Mouse (Mus musculus): ENCODE data around the gene Gm11037.
A peak's percentile ranks its signal among the peaks of the same experiment; 100 is the strongest.

Gene Gm11037

DNA sequence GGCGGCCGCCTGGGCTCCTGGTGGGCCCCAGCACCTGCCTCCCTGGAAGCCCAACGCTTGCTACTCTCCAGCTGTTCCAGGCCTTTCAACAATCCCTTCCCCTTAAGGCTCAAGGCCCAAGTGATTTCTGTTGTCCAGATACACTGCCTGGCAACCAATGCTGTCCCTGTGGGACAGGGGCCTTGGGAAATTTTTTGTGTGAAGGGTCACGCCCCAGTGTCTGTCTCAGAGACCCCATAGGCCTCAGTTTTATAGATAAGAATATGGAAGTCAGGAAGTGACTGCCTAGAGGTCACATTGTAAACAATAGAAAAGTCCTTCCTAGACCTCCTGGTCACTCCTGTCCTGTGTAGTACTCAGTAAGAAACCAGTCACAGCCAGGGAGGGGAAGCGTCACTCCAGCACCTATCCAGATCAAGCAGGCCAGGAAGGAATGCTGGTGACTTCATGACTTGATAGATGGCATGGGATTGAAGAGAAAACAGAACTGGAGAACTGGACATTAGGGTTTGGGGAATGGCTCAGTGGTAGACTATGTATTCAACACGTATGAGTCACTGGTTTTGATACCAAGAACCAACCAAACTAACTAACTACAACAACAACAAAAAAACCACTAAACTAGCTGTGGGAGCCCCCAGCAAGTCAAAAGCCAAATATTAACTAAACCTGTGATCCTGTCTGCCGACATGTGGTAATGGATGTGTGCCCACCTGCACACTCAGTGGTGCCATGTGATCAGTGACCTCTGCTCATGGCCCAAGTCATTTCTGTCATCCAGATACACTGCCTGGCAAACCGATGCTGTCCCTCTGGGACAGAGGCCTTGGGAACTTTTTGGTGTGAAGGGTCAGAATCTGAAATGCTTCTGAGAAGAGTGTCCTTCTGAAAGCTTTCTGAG is 15.3 kb downstream of the Gm11037 start:
- DNase-seq (ENCODE audit: low spot score) = no peak

DNA sequence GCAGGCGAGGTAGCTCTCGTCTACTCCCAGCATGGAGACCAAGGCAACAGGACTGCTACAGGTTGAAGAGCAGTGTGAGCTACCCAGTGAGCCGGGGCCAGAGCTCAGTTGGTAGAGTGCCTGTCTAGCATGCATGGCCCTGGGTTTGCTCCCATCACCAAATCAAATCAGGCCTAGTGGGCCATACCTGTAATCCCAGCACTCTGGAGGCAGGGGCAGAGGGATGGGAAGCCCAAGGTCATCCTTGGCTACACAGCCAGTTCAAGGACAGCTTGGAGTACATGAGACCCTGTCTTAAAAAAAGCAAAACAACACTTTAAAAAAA is 15.9 kb downstream of the Gm11037 start:
- no peak for DNase-seq (ENCODE audit: low spot score)

DNA sequence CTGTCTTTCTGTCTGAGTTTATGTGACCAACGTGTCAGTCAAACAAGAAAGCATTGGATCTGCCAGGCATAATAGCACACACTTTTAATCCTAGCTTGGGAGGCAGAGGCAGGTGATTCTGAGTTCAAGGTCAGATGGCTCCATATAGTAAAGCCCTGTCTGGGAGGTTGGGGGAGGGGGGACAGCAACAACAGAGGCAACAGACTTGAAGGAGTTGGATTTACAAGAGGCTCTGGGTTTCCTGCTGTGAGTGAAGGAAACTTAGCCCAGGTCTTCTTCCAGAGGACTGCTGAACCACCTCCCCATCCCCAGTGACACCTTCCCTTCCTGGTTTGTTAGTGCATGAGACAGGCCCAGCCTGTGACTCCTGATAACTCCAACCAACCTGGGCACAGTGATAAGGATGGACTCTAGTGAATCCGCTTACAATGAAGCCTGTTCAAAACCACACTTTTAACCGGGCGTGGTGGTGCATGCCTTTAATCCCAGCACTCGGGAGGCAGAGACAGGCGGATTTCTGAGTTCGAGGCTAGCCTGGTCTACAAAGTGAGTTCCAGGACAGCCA is 19.0 kb downstream of the Gm11037 start:
- DNase-seq (ENCODE audit: low spot score) = no peak

DNA sequence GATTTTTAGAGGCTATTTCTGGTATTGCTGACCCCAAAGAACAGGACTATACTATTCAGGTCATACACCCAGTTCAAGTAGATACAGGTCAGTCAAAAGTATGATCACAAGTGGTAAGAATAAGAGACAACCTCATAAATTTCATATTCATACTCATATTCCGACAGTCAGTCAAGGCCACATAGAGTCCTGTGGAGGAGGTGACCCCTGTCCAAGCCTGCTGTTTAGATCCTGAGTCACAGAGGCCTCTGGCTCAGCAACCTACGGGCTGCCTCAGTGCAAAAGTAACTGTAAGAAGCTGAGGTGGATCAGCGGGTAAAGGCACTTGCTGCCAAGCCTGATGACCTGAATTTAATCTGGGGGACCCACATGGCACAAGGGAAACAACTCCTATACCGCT is 20.7 kb downstream of the Gm11037 start:
- no peak for DNase-seq (ENCODE audit: low spot score)

DNA sequence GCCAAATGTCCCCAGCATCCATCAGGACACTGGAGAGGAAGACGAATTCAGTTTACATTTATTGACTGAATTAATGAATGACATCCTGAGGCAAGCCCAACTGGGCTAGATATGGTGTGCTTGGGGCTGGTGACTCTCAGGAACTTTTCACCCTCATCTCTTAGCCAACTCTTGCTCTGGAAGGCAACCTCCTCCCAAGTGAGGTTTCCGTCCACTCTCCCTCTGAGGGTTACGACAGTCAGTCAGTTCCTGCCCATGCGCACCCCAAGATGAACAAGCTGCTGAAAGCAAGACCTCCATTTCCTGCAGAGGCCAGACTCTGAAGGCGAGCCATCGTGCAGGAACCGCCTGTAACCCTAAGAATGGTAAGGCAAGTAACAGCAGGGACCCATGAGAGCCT is 23.7 kb downstream of the Gm11037 start:
- DNase-seq (ENCODE audit: low spot score) = no peak

DNA sequence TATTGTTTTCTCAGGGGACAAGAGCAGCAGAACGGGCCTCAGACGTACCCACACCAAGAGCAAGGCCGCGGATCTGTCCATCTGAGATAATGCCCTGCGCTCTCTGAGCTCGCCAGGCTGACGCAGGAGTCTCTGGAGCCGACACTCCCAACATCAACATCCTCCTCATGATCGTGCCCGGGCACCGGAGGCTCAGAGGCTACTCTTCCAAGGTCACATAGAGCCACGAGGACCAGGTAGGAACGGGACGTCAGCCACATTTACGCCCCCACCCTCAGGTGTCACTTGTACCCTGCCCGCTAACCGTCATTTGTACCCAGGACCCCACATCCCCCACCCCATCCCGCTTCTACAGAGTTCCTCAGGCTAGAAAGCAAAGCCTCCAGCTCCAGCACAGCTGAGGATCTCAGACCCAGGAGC is 26.2 kb downstream of the Gm11037 start:
- DNase-seq (ENCODE audit: low spot score) = no peak

DNA sequence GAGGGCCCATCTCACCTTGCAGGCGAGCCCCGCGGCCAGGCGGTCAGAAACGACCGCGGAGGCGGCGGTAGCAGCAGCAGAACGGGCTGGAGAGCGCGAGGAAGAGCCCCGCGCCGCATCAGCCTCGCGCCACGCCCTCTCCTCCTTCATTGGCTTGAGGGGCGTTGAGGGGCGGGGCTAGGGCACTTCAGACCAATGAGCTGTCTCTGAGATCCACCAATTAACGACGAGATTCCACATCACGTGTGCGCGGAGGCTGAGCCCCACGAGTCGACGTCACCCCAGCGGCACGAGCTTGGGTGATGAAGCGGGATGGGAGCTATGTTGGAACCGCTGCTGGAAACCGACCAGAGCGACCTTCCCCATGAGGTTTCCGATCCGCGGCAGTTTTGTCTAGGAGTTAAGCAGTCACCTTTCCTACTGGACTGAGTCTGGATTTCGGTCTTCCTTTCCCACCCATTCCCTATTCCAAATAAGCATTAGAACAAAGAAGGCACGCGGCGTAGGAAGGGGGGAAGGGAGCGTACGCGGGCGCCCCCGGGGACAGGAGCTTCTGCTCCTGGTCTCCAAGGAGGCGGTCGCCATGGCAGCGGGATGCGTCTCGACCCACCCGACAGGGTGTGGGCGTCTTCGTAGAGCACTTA is 26.8 kb downstream of the Gm11037 start, which contains the start of gene 1700037H04Rik:
1700037H04Rik (minus strand) TSS at position 144 of the 644 bp plus-strand sequence.
- DNase-seq (ENCODE audit: low spot score) = peak; percentile 86

DNA sequence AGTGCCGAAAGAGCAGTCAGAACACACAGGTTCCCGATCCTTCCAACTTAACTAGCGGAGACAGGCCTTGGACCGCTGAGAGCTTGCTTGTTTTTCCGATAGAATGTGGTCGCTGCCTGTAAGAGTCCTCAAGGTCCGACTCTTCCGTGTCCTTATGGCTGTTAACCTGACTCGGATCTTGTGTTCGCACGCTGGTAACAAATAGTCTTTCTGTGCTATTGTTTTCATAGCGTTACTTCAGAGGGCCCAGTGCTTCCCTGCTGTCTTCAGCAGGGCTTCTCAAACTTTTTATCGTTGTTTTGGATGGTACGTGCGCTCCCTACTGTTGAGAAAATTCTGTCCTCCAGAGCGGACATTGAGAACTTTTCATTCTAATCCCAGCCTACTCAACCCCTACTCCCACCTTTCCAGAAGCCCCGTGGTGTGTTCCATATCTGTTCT is 27.4 kb downstream of the Gm11037 start:
- no peak for DNase-seq (ENCODE audit: low spot score)

DNA sequence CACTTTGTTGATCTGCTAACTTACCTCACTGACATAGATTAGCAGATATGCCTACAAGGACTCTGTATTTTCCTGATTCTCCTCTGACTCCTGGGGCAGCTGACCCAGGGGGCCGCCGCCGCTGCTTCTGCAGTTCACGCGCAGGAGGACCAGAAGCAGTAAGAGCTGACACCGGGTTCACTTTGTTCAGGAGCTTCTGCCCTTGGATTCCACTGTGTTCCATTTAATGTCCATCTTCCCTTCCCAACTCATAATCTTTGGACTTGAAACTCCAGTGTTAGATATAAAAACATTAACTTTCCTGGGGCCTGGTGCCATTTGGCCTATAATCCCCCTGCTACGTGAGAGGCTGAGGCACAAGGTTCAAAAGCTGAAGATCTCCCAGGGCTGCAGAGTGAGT is 30.6 kb downstream of the Gm11037 start:
- DNase-seq (ENCODE audit: low spot score) = no peak

DNA sequence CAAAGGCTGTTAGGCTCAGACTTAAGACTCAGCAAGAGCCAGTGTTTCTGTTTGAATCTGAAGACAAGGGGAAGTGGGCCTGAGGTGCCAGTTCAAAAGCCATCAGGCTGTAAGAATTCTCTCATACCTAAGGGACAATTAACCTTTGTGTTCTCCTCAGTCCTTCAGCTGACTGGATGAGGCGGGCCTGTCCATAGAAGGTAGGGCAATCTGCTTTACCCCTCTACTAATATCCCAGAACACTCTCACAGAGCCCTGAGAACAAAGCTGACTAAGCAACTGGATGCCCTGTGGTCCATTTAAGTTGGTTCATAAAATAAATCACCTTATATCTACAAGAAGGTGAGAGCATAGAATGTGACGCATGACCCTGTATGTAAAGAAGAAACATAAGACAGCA is 32.9 kb downstream of the Gm11037 start:
- DNase-seq (ENCODE audit: low spot score) = no peak

DNA sequence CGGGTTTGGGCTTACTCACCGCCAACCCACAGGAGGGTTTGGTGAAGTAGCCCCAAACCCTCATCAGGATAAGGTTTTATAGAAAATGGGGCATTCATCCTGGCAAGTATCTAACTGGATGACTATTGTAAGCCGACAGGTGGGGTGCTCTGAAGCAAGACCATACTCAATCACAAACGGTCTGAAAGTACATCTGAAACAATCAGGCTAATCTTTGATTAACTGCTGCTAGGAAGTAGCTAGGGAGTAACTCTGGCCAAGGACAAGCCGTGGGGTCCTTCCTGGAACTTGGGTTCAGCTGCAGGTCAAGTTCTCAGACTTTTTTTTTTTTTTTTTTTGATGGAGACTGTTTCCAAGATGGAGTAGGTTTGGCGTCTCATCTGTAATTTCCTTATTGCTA is 34.7 kb downstream of the Gm11037 start:
- no peak for DNase-seq (ENCODE audit: low spot score)

DNA sequence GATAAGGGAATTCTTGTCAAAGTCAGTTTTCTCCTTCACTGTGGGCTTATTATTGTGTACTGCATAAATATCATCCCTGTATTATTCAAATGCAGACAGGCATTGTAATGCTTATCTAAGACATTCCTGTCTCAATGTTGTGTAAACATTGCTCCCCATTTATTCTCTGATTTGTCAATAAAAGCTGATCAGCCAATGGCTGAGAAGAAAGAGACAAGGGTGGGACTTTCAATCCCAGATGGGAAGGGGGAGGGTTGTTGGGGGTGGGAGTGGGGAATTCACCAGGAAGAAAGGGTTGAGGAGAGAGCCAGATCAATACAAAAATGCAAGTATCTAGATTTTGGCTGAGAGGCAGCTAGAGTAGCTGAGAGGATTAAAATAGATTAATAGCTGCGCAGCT is 35.6 kb downstream of the Gm11037 start:
- no peak for DNase-seq (ENCODE audit: low spot score)

DNA sequence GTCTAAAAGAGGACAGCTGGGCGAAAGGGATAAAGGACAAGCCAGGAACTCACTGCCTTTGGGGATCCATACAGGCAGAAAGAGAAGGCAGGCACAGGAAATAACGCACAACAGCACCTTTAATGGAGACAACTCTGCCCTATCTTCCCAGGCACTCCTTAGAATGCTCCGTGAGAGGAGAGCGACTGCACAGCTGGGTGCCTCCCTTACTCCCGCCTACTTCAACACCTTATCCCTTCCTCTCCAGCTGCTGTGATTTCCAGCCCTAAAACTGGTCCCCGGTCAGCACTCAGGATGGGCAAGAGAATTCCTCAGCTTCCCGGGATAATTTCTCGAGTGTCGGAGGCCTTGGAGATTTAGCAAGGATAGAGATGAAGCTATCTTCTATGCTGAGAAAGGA is 37.6 kb downstream of the Gm11037 start:
- DNase-seq (ENCODE audit: low spot score) = no peak

DNA sequence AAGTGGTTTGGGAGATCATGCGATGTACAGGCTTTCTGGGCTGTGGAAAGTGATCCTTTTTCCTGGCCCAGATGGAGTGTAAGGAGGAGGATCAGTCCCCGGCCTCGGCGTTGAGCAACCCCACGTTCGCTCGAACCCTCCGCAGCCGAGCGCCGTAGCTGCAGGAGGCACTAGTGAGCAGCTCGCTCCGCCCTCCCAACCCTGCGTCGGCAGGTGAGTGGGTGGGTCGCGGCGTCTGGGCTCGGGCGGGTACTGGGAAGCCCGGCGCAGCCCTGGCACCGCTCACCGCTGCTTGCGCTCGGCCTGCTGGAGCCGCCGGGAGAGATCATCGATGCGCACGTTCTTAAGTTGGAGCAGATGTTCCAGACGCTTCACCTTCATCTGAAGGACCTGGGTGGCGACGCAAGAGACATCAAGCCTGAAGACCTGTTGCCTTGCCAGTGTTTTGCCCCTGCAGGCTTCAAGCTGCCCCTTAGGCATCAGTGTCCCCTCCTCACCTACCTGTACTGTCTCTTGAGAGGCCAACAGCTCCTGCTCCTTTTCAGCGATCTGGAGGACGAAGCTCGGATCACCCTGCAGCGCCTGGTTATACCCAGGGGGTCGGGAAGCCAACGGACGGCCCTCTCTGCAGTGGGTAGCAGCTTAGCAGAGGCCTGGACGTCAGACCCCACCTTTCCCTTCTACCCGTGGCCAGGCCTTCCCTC is 38.3 kb downstream of the Gm11037 start:
- DNase-seq (ENCODE audit: low spot score) = peak; percentile 48

DNA sequence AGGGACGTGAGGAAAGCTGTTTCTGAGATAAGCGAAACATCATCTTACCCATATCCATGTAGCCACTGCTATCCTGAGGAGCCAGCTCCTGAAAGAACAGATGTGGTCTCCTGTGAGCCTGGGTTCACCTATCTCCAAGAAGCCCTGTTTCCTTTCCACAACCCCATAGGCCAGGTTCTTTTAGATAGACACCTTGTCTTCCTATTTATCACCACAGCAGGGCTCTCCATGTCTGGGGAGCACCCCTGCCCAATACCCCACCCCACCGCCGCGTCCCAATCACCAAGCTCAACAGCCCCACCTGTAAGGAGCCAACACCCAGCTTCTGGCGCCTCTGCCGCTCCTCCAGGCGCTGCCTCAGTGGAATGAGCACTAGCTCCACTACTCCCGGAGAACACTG is 39.0 kb downstream of the Gm11037 start:
- DNase-seq (ENCODE audit: low spot score) = no peak

DNA sequence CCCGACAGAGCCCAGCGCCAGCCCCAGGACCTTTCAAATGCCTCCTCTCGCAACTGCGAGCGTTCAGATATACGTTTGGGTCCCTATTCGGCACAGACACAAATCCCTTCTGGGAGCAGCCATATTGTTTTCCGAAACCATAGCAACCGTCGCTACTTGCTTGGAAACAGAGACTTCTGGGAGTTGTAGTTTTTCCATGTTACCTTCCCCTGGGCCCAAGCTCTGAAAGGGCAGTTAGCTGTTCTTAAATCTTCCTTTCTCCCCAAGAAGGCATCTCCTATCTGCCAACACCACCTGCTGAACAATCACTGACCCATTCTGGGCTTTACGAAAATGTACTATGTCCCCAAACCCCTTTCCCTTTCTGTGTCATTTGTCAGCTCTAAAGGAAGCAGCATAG is 41.4 kb downstream of the Gm11037 start:
- peak; percentile 40 for DNase-seq (ENCODE audit: low spot score)

DNA sequence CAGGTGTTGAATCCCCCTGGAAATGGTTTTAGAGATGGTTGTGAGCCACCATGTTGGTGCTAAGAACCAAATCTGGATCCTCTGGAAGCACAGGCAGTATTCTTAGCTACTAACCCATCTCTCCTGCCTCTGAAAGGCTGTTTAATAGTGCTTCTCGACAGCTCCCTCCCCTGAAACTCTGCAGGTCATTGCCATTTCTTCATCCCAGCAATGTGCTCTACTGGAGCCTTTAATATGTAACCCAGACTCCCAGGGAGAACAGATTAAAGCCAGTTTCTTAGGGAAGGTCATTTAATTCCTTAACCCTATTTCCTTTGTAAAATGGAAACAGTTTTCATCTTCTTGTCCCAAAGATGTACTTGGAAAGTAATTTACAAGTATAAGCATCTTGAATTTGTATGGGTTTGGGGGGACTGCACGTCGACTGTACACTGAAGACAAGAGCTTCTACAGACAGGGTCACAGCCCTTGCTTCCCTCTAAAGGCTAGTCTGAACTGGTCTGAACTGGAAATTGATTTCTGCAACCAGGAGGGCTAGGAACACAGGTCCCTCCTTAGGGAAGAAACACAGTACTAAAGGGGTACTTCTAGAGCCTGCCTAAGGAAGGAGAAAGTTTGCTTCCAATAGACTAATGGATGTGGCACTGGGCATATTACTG is 42.1 kb downstream of the Gm11037 start:
- no peak for DNase-seq (ENCODE audit: low spot score)

DNA sequence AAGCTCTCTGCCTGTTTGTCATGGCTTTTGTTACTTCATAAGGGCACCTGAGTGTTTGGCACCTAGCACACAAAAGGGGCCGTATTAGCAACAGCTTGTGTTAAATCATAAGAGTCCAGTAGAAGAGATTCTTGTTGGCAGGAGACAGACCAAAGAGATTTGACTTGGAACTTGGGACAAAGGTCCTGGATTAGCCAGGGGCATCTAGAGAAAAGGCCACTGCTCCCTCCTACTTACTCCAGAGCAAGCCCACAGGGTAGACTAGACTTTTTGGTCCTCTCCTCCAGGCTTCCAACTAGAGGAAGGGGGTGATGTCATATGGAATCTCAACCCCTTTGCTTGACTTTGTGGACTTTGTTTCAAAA is 42.6 kb downstream of the Gm11037 start:
- DNase-seq (ENCODE audit: low spot score) = no peak

DNA sequence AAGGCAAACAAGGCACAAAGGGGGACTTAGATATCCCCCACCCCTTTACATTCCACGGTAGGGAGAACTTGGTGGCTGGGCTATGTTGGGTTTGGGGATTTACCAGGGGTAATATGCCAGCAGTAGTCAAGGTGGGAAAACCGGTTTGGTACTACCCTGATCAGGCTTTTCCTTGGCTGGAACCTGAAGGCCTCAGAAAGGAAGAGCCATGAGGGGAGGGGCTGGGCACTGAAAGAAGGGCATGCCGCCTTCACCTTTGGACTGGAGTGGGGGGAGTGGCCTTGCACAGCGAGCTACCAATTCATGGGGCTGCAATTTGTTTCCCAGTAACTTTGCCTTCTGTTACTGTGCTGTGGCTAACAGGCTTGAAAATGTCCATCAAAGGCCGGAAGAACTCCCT is 43.2 kb downstream of the Gm11037 start:
- no peak for DNase-seq (ENCODE audit: low spot score)

DNA sequence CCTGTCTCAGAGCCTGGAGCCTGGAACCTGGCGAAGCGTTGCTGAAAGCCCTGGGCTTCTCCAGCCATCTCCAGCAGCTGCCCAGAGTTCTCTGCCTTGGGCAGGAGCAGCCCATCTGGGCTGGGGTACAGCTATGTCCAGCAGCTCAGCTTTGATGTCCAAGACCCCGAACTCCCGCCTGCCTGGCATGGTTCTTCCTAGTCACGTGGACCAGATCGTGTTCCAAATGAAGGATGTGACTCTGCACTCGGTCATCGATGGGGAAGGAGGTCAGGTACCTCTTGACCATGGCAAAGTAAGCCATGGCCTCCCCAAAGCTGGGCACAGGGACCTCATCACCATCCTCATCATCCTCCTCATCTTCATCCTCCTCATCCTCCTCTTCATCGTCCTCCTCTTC is 44.6 kb downstream of the Gm11037 start:
- no peak for DNase-seq (ENCODE audit: low spot score)

DNA sequence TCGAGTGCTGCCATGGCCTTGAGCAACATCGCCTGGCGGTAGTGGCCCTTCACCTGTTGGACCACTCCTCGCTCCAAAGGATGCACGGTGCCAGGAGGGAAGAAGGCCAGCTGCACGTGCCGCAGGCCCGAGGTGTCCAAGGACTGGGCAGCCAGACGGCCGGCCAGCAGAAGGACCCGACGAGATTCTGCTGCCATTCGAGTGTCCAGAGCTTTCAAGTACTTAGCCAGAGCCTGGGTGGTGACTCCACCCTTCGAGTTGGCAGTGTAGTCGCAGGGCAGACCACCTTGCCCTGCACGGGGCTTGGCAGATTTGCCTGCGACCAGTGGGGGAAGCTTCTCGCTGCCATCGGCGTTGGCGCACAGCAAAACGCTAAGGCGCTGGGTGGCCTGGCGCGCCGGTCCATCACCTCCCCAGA is 45.5 kb downstream of the Gm11037 start:
- DNase-seq (ENCODE audit: low spot score) = no peak

DNA sequence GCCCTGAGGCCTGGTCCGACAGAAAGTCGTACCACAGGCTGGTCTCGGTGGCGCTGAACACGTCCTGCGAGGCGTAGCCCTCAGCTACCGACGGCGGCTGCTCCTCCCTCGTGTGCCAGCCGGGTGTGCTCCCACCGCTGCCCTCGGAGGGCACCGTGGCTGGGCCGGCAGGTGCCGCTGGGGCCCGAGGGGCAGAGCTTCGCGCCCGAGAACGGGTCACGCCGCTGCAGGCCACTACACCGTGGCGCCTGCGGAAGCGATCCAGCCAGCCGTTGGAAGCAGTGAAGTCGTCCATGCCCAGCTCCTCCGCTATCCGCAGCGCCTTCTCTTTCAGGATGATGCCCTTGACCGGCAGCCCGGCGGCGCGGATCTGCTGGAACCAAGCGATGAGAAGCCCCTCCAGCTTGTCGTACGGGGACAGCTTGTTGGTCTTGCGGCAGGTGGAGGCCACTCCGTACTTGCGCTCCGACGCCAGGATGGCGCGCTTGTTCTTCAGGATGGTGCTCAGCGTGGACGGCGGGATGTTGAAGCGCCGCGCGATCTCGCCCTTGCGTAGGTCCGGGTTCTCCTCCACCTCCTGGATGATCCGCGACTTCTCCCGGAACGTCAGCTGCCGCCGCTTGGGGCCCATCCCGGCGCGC is 46.1 kb downstream of the Gm11037 start:
- peak; percentile 44 for DNase-seq (ENCODE audit: low spot score)

All from ovary, postnatal 14 days (tissue).